Mouse (Mus musculus) left cerebral cortex, adult 18-20 months (tissue): ENCODE data around the gene Foxa2. TPM values are rescaled to one million over a fixed set of nuclear protein-coding genes. Genes with fewer than 3 reads are reported as not detected.

Source experiments
- DNase-seq, 2 experiments: peaks; one replicate each; pipeline ENCODE4 v3.0.0; 2021 to 2022; ENCODE audit warnings: low spot score in 2 of 2, mixed read lengths in 1 of 2
- microRNA-seq, 2 experiments: library from miRNA; unstranded; fragments of <30 nt; microRNA quantifications; one replicate each; pipeline ENCODE4 v1.2.0; 2021
- total RNA-seq, 2 experiments: library from RNA; stranded (reverse); gene quantifications; 2 replicates each; pipeline ENCODE4 v1.2.3; 2021

The Foxa2 gene
- total RNA-seq, 2 experiments from 2014 or later: not detected

- no peak for DNase-seq
Measured at GRCm38 (mm10) chr2:148004554-148005521, 41.9 kb downstream of the Foxa2 start.

GRCm38 (mm10) chr2:148003511-148003910 is 43.3 kb downstream of the Foxa2 start:
- DNase-seq: no peak

GRCm38 (mm10) chr2:147998206-147998966 is 48.4 kb downstream of the Foxa2 start:
- DNase-seq: no peak

- DNase-seq: no peak
Measured at GRCm38 (mm10) chr2:147996781-147997180, 50.0 kb downstream of the Foxa2 start.

GRCm38 (mm10) chr2:147993821-147994220 is 52.9 kb downstream of the Foxa2 start:
- DNase-seq: no peak

- no peak for DNase-seq
Measured at GRCm38 (mm10) chr2:147992935-147993679, 53.7 kb downstream of the Foxa2 start.

Small RNAs within 50 kb of the gene (microRNA-seq; reads per million reads assigned to microRNA genes)
- gene Gm27420: 0 reads per million in 2 experiments
